Mouse (Mus musculus) embryonic facial prominence, embryonic 15.5 days (tissue): ENCODE results near the gene Klk4. TPM values are rescaled to one million over a fixed set of nuclear protein-coding genes. Genes with fewer than 3 reads are reported as not detected.

Source experiments
- ATAC-seq: fragments of 200-750 bp; cut with Nextera tagmentation; 2 replicates; pipeline ENCODE4 v1.8.0; 2017; ENCODE audit warnings: low read depth, moderate TSS enrichment; ENCODE audit not compliant: insufficient number of reproducible peaks, low FRiP score, low TSS enrichment
- H3K27ac ChIP-seq: fragments of 300-500 bp; sonication (generic); replicated peaks from 2 replicates; pipeline ENCODE4 v1.5.1; 2015; ENCODE audit warnings: mild to moderate bottlenecking, inconsistent platforms
- H3K27me3 ChIP-seq: fragments of 300-500 bp; sonication (generic); 2 replicates; pipeline ENCODE4 v1.6.1; 2015; ENCODE audit warnings: inconsistent platforms
- H3K36me3 ChIP-seq: fragments of 300-500 bp; sonication (generic); 2 replicates; pipeline ENCODE4 v1.6.1; 2015; ENCODE audit warnings: mild to moderate bottlenecking, inconsistent platforms
- H3K4me1 ChIP-seq: fragments of 300-500 bp; sonication (generic); 2 replicates; pipeline ENCODE4 v1.6.1; 2015; ENCODE audit warnings: inconsistent platforms
- H3K4me2 ChIP-seq: fragments of 300-500 bp; sonication (generic); replicated peaks from 2 replicates; pipeline ENCODE4 v1.6.1; 2015; ENCODE audit warnings: mild to moderate bottlenecking, inconsistent platforms
- H3K4me3 ChIP-seq: fragments of 300-500 bp; sonication (generic); replicated peaks from 2 replicates; pipeline ENCODE4 v1.5.1; 2015; ENCODE audit warnings: mild to moderate bottlenecking, inconsistent platforms
- H3K9ac ChIP-seq: fragments of 300-500 bp; sonication (generic); 2 replicates; pipeline ENCODE4 v1.6.1; 2015; ENCODE audit warnings: inconsistent platforms
- H3K9me3 ChIP-seq: fragments of 300-500 bp; sonication (generic); replicated peaks from 2 replicates; pipeline ENCODE4 v1.6.1; 2016; ENCODE audit warnings: inconsistent platforms
- WGBS: fragments of 180-500 bp; shearing (Covaris S2); methylation state at CpG from one replicate; pipeline ENCODE4 v1.1.7; 2015; 5-methylcytosine and 5-hydroxymethylcytosine counted together
- polyA plus RNA-seq: library from polyadenylated mRNA; unstranded; fragments of >200 nt; fragmentation: Nextera tagmentation; extraction: Ambion mirVana; gene quantifications from 2 replicates; pipeline ENCODE4 v1.2.1, GENCODE M21; 2015

Klk4 gene
- polyA plus RNA-seq: 0.13 and 0.21 TPM in 2 replicates

DNA sequence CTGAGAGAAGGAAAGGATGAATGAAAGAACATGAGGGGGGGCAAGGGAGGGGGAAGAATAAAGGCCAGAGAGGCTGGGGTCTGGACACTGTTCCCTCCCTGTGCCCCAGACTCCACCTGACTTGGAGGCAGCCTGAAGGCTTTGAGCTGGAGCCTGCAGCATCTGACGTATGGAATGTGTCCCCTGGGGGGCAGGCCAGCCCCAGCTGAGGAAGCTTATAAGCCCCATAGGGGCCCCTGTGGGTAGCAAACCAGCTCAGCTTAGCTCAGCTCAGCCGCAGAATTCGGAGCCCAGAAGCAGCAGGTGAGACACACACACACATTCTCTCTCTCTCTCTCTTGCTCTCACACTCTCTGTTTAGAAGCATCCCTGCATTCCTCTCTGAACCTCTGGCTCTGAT lies at the start of gene Klk4:
Klk4 (plus strand) TSS at position 249 of the 400 bp plus-strand sequence.
- ATAC-seq: no peak
- Histone ChIP-seq H3K4me3 (no peak within 1 kb of the TSS), H3K27ac (no peak within 1 kb of the TSS), H3K4me2 (no peak within 1 kb of the TSS), H3K9me3 (no peaks in the 10 kb centered on the region), H3K9ac (no peak within 1 kb of the TSS), H3K36me3 (no peaks in the 10 kb centered on the region), H3K27me3 (no peaks in the 10 kb centered on the region; the same call in 1 of the 2 replicates), H3K4me1 (peaks cover 5% of the 10 kb centered on the region)
- 5% methylated on average over 3 of the region's 3 CpGs for WGBS

GRCm38 (mm10) chr7:43841701-43842100 lies 39.3 kb upstream of the Klk4 start, which contains the start of gene Klk5:
Gene Klk5, plus strand, starts transcription at chr7:43841971.
- H3K27ac ChIP-seq: no peak within 1 kb of the TSS
- no peak for ATAC-seq
- H3K36me3 ChIP-seq: no peaks in the 10 kb centered on the region
- H3K4me3 ChIP-seq: no peak within 1 kb of the TSS
- H3K9me3 ChIP-seq: no peaks in the 10 kb centered on the region
- 49% methylated on average over 3 of the region's 3 CpGs for WGBS
- H3K27me3 ChIP-seq: no peaks in the 10 kb centered on the region
- H3K9ac ChIP-seq: no peak within 1 kb of the TSS
- H3K4me1 ChIP-seq: no peaks in the 10 kb centered on the region
- no peak within 1 kb of the TSS for H3K4me2 ChIP-seq

DNA sequence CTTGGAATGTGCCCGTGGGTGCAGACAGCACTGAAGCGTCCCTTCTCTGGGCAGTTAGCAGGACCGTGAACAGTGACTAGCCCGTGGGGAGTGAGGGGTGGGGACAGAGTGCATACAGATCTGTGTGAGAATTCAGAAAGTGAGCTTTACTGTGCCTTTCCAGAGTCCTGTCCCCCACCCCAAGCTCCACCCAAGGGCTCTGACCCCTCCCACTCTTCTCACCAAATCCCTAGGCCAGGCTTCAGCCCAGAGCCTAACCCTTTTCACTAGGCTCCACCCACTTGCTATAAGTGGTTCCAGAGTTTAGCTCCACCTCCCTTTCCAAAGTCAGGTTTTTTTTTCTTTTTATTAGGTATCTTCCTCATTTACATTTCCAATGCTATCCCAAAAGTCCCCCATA lies 37.2 kb upstream of the Klk4 start:
- WGBS: 77% methylated on average over 4 of the region's 4 CpGs
- Histone ChIP-seq H3K9me3 (no peaks in the 10 kb centered on the region), H3K27ac (no peak overlapping the region), H3K4me1 (no peaks in the 10 kb centered on the region), H3K36me3 (no peaks in the 10 kb centered on the region), H3K27me3 (no peaks in the 10 kb centered on the region), H3K9ac (no peak overlapping the region), H3K4me2 (no peak overlapping the region), H3K4me3 (no peak overlapping the region)
- ATAC-seq: 0 out of 2 replicates have a peak, but pooled peaks have one; percentile 17

DNA sequence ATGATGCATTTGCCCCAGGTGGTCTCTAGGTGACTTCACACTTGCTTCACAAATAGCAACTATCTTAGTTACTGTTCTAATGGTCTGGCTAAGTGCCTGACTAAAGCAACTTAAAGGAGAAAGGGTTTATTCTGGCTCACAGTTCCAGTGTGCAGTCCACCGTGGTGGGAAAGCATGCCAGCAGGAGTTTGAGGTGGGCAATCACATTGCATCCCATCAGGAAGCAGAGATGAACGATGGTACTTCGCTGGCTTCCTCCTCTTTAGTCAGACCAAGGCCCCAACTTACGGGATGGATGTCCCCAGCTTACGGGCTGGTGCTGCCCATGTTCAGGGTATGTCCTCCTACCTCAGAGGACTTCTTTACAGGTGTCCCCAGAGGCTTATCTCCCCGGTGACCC lies 29.3 kb upstream of the Klk4 start:
- Histone ChIP-seq H3K9ac (no peak overlapping the region), H3K36me3 (no peaks in the 10 kb centered on the region), H3K27ac (no peak overlapping the region), H3K4me3 (no peak overlapping the region), H3K27me3 (no peaks in the 10 kb centered on the region), H3K4me1 (no peaks in the 10 kb centered on the region), H3K4me2 (no peak overlapping the region), H3K9me3 (no peaks in the 10 kb centered on the region)
- no peak for ATAC-seq
- 90% methylated on average over 6 of the region's 6 CpGs for WGBS

- Histone ChIP-seq H3K4me2 (no peak overlapping the region), H3K27me3 (no peaks in the 10 kb centered on the region), H3K9me3 (no peaks in the 10 kb centered on the region), H3K4me3 (no peak overlapping the region), H3K36me3 (no peaks in the 10 kb centered on the region), H3K9ac (no peak overlapping the region), H3K4me1 (no peaks in the 10 kb centered on the region), H3K27ac (no peak overlapping the region)
- WGBS: 72% methylated on average over 9 of the region's 9 CpGs
- no peak for ATAC-seq
These were observed 26.1 kb upstream of the Klk4 start for GRCm38 (mm10) chr7:43854642-43855380.

DNA sequence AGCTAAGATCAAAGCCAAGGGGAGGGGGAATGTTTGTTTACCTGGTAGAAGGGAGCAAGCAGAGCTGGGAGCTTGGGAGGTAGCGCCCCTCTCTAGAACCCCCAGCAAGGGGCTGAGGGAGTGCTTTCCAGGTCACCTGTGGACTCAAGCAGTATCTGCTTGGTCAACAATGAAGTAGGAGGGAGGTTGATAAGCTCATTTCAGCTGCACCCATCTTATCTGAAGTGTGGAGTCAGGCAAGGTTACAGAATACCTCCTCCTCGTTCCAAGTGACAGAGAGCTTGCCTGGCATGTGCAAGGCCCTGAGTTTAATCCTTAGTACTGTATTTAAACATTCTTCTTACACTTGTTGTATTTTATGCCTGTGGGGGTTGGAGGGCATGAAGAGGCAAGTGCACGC lies 25.3 kb upstream of the Klk4 start:
- H3K4me1 ChIP-seq: no peaks in the 10 kb centered on the region
- H3K36me3 ChIP-seq: no peaks in the 10 kb centered on the region
- H3K9me3 ChIP-seq: no peaks in the 10 kb centered on the region
- H3K27ac ChIP-seq: no peak overlapping the region
- no peak overlapping the region for H3K9ac ChIP-seq
- no peaks in the 10 kb centered on the region for H3K27me3 ChIP-seq
- WGBS: 59% methylated on average over 3 of the region's 3 CpGs
- ATAC-seq: no peak
- H3K4me3 ChIP-seq: no peak overlapping the region
- no peak overlapping the region for H3K4me2 ChIP-seq

DNA sequence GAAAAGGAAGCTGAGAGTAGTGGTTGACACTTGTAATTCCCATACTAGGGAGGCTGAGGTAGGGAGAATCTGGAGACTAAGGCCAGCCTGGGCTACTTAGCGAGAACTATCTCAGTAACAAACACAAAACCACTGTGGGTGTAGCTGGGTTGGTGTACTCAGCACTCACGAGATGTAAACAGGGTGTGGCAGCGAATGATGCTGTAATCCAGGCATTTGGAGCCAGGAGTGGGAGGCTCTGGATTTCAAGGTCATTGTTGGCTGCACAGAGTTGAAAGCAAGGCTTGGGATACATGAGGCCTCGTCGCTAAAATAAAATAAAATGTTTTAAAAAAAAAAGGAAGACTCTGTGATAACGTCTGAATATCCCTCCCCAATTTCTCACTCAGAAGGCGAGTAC lies 24.7 kb upstream of the Klk4 start:
- no peak overlapping the region for H3K27ac ChIP-seq
- 76% methylated on average over 7 of the region's 7 CpGs for whole genome bisulfite sequencing
- ATAC-seq: no peak
- H3K4me3 ChIP-seq: no peak overlapping the region
- H3K36me3 ChIP-seq: no peaks in the 10 kb centered on the region
- no peaks in the 10 kb centered on the region for H3K4me1 ChIP-seq
- no peaks in the 10 kb centered on the region for H3K27me3 ChIP-seq
- H3K9me3 ChIP-seq: no peaks in the 10 kb centered on the region
- H3K4me2 ChIP-seq: no peak overlapping the region
- H3K9ac ChIP-seq: no peak overlapping the region

DNA sequence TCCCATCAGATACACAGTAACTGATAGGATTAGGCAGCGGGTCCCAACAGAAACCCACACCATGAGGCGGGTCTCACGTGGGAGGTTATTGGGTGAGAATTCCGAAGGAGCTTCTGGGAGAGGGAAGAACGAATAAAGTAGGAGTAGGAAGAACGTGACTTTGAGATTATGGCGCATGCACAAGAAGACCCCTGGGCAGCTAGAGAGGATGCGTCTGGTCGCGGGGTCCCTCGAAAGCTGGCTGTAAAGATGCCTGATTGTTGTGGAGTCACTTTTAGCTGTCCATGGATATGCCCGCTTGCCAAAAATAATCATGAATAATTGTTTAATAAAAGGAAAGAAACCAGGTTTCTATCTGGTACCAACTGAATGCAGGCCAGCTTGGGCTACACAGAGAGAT lies 23.5 kb upstream of the Klk4 start:
- Histone ChIP-seq H3K9me3 (no peaks in the 10 kb centered on the region), H3K9ac (no peak overlapping the region), H3K27ac (no peak overlapping the region), H3K27me3 (no peaks in the 10 kb centered on the region), H3K36me3 (no peaks in the 10 kb centered on the region), H3K4me3 (no peak overlapping the region), H3K4me2 (no peak overlapping the region), H3K4me1 (no peaks in the 10 kb centered on the region)
- no peak for ATAC-seq
- WGBS: 90% methylated on average over 12 of the region's 12 CpGs

DNA sequence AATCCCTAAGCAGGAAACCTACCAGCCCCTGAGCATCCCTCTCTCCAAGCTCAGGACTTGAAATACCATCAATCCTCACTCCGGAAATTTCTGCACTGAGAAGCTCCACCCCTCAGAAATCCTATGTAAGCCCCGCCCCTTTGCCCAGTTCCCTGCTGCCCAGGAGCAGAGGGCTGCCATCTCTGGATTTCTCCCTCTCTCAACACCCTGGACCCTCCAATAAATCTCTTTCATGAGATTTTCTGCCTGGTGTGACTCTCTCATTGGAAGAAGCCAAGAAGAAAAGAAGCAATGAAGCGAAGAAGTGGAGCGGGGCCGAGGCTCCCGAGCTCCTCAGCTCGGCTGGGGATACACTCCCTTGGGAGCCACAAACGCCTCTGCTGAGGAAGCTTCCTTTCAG lies 20.5 kb upstream of the Klk4 start:
- Histone ChIP-seq H3K9me3 (no peaks in the 10 kb centered on the region), H3K9ac (no peak overlapping the region), H3K4me3 (no peak overlapping the region), H3K4me2 (no peak overlapping the region), H3K4me1 (no peaks in the 10 kb centered on the region), H3K27ac (no peak overlapping the region), H3K36me3 (no peaks in the 10 kb centered on the region), H3K27me3 (no peaks in the 10 kb centered on the region)
- no peak for ATAC-seq
- 70% methylated on average over 8 of the region's 8 CpGs for WGBS

GRCm38 (mm10) chr7:43873237-43873636 lies 7.7 kb upstream of the Klk4 start:
- H3K9ac ChIP-seq: no peak overlapping the region
- no peaks in the 10 kb centered on the region for H3K36me3 ChIP-seq
- no peak overlapping the region for H3K4me3 ChIP-seq
- no peaks in the 10 kb centered on the region for H3K27me3 ChIP-seq
- no peak for ATAC-seq
- no peak overlapping the region for H3K4me2 ChIP-seq
- H3K9me3 ChIP-seq: no peaks in the 10 kb centered on the region
- no peaks in the 10 kb centered on the region for H3K4me1 ChIP-seq
- no peak overlapping the region for H3K27ac ChIP-seq
- 3% methylated on average over 10 of the region's 10 CpGs for WGBS

GRCm38 (mm10) chr7:43873674-43874073 lies 7.3 kb upstream of the Klk4 start:
- Histone ChIP-seq H3K36me3 (no peaks in the 10 kb centered on the region), H3K4me2 (no peak overlapping the region), H3K9ac (no peak overlapping the region), H3K27me3 (no peaks in the 10 kb centered on the region), H3K4me1 (no peaks in the 10 kb centered on the region), H3K4me3 (no peak overlapping the region), H3K9me3 (no peaks in the 10 kb centered on the region), H3K27ac (no peak overlapping the region)
- 34% methylated on average over 3 of the region's 3 CpGs for WGBS
- ATAC-seq: no peak

DNA sequence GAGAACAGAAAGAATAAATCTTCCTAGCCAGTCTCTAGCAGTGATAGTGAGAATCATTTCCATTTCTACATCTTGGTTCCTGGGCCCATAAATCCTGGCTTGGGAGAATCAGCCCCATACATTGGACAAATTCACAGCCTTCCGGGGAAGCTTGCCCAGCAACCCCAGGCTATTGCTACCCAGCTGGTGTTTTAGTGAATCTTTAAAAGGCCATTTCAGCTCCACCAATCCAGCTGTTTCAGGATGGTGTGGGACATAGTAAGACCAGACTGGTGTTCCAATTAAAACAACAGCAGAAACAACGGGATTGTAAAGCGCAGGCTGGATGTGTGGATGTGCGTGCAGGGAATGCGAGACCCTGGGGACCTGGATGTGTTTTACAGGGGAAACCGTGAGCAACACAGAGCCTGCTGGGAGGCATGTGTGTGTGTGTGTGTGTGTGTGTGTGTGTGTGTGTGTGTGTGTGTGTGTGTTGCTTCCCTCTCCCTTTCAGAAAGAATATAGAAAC lies 6.0 kb upstream of the Klk4 start:
- no peak for ATAC-seq

More for the DNA sequence above, 6.0 kb upstream of the Klk4 start:
- Histone ChIP-seq H3K27me3 (no peaks in the 10 kb centered on the region), H3K4me1 (no peaks in the 10 kb centered on the region), H3K9ac (no peak overlapping the region), H3K27ac (no peak overlapping the region), H3K36me3 (no peaks in the 10 kb centered on the region), H3K4me2 (no peak overlapping the region), H3K9me3 (no peaks in the 10 kb centered on the region), H3K4me3 (no peak overlapping the region)
- 71% methylated on average over 6 of the region's 6 CpGs for WGBS
